ENCODE assay signal across 40 mouse cellular contexts in genomic region chr16:16892366-16892765, GRCm38 (mm10). TPM values are rescaled to one million over a fixed set of nuclear protein-coding genes. Genes with fewer than 3 reads are reported as not detected.
"Had no signal": no experiment of that assay in that cellular context is flagged by ENCODE, and none has a peak within 500 bp of the region (broad histone marks: within the 10 kb centered on the region; RNA-seq: fewer than 3 reads in every experiment).

No protein-coding gene starts in this region.

- H3K4me3 ChIP-seq: limb, embryonic 10.5 days; limb, embryonic 12.5 days; limb, embryonic 13.5 days; limb, embryonic 15.5 days; liver, embryonic 12.5 days; liver, embryonic 13.5 days; liver, embryonic 15.5 days; lung, embryonic 15.5 days; megakaryocyte, embryonic 14.5 days; midbrain, embryonic 10.5 days; midbrain, embryonic 12.5 days; midbrain, embryonic 13.5 days; midbrain, embryonic 15.5 days; neural tube, embryonic 12.5 days had no signal

- DNase-seq: left cerebral cortex, postnatal 4 days; liver; liver, embryonic 13.5 days; liver, postnatal 0 days; lung, adult 18-20 months; lung, adult 2 months; lung, embryonic 14.5 days; lung, postnatal 10 days; lung, postnatal 14 days; lung, postnatal 36 days; lung, postnatal 4 days; midbrain, embryonic 14.5 days had no signal

- H3K9me3 ChIP-seq: limb, embryonic 10.5 days; limb, embryonic 12.5 days; limb, embryonic 13.5 days; limb, embryonic 15.5 days; liver, embryonic 12.5 days; liver, embryonic 13.5 days; liver, embryonic 15.5 days; lung, embryonic 15.5 days; megakaryocyte, embryonic 14.5 days; midbrain, embryonic 10.5 days; midbrain, embryonic 12.5 days; midbrain, embryonic 13.5 days; midbrain, embryonic 15.5 days; neural tube, embryonic 12.5 days had no signal

- H3K27me3 ChIP-seq: limb, embryonic 12.5 days; limb, embryonic 13.5 days; limb, embryonic 15.5 days; liver, embryonic 12.5 days; liver, embryonic 13.5 days; liver, embryonic 15.5 days; lung, embryonic 15.5 days; megakaryocyte, embryonic 14.5 days; midbrain, embryonic 12.5 days; midbrain, embryonic 13.5 days; midbrain, embryonic 15.5 days; neural tube, embryonic 12.5 days had no signal

- H3K27ac ChIP-seq: limb, embryonic 10.5 days; limb, embryonic 12.5 days; limb, embryonic 13.5 days; limb, embryonic 15.5 days; liver, embryonic 12.5 days; liver, embryonic 13.5 days; liver, embryonic 14.5 days; liver, embryonic 15.5 days; lung, embryonic 15.5 days; macrophage; midbrain, embryonic 10.5 days; midbrain, embryonic 12.5 days; midbrain, embryonic 13.5 days; midbrain, embryonic 15.5 days; neural tube, embryonic 12.5 days had no signal

- H3K4me2 ChIP-seq: limb, embryonic 12.5 days; limb, embryonic 13.5 days; limb, embryonic 15.5 days; liver, embryonic 11.5 days; liver, embryonic 12.5 days; liver, embryonic 13.5 days; liver, embryonic 15.5 days; lung, embryonic 14.5 days; lung, embryonic 15.5 days; midbrain, embryonic 11.5 days; midbrain, embryonic 12.5 days; midbrain, embryonic 13.5 days; midbrain, embryonic 15.5 days; neural tube, embryonic 12.5 days had no signal

RNA-seq across cellular contexts. Expression of gene Vpreb1, which starts 21.7 kb away (rescaled TPM):
- total RNA-seq: left cerebral cortex, postnatal 10 days; left cerebral cortex, postnatal 14 days; left cerebral cortex, postnatal 25 days; liver, adult 2 months; megakaryocyte, adult 5-6 weeks; midbrain, postnatal 0 days; monocyte, adult 5-6 weeks had no signal
- polyA plus RNA-seq: macrophage had no signal

RNA-seq across cellular contexts. Expression of gene Igll1, which starts 28.6 kb away (rescaled TPM):
- total RNA-seq: left cerebral cortex, postnatal 10 days; left cerebral cortex, postnatal 14 days; left cerebral cortex, postnatal 25 days; left cerebral cortex, postnatal 36 days; left cerebral cortex, postnatal 4 days; liver, adult 2 months; midbrain, postnatal 0 days; monocyte, adult 5-6 weeks had no signal
- polyA plus RNA-seq: limb, embryonic 10.5 days; limb, embryonic 11.5 days; liver, adult 2 months; liver, embryonic 11.5 days; liver, embryonic 12.5 days; lung, adult 2 months; lung, embryonic 14.5 days; macrophage; midbrain, embryonic 11.5 days; midbrain, embryonic 12.5 days; midbrain, embryonic 14.5 days; midbrain, embryonic 15.5 days; midbrain, embryonic 16.5 days; midbrain, postnatal 0 days; neural tube, embryonic 11.5 days; neural tube, embryonic 12.5 days had no signal
